Mouse (Mus musculus): ENCODE results near the gene Map2k1.
"Not testable (repeated sequence)": the region's sequence is repeated elsewhere in the genome, so short reads cannot be mapped to it uniquely, and the experiment has no call there.

The Map2k1 gene

GRCm38 (mm10) chr9:64253021-64253904 is at the start of gene Map2k1:
Gene Map2k1, minus strand, starts transcription at chr9:64253631.
- in situ Hi-C loops (cut with MboI), result no loop called here

- in situ Hi-C loops (cut with MboI), result not testable (repeated sequence)
These were observed 49.7 kb upstream of the Map2k1 start for GRCm38 (mm10) chr9:64303086-64303485.

GRCm38 (mm10) chr9:64282404-64282987 is 29.1 kb upstream of the Map2k1 start:
- in situ Hi-C loops (cut with MboI), result no loop called here

- in situ Hi-C loops (cut with MboI), result no loop called here
These were observed 28.3 kb upstream of the Map2k1 start for GRCm38 (mm10) chr9:64281781-64282178.

- in situ Hi-C loops (cut with MboI), result no loop called here
These were observed 27.8 kb upstream of the Map2k1 start, which contains the start of gene Tipin for GRCm38 (mm10) chr9:64281105-64281780. Gene Tipin, plus strand, starts transcription at chr9:64281581.

GRCm38 (mm10) chr9:64278665-64279310 is 25.4 kb upstream of the Map2k1 start:
- in situ Hi-C loops (cut with MboI), result no loop called here

GRCm38 (mm10) chr9:64277706-64278105 is 24.3 kb upstream of the Map2k1 start:
- in situ Hi-C loops (cut with MboI), result no loop called here

GRCm38 (mm10) chr9:64274919-64275318 is 21.5 kb upstream of the Map2k1 start:
- in situ Hi-C loops (cut with MboI), result no loop called here

GRCm38 (mm10) chr9:64274291-64274690 is 20.9 kb upstream of the Map2k1 start:
- in situ Hi-C loops (cut with MboI), result no loop called here

- in situ Hi-C loops (cut with MboI), result no loop called here
These were observed 20.3 kb upstream of the Map2k1 start for GRCm38 (mm10) chr9:64273757-64274156.

- in situ Hi-C loops (cut with MboI), result no loop called here
These were observed 19.2 kb upstream of the Map2k1 start for GRCm38 (mm10) chr9:64272611-64273010.

- in situ Hi-C loops (cut with MboI), result no loop called here
These were observed 17.8 kb upstream of the Map2k1 start for GRCm38 (mm10) chr9:64271249-64271648.

- in situ Hi-C loops (cut with MboI), result not testable (repeated sequence)
These were observed 15.4 kb upstream of the Map2k1 start for GRCm38 (mm10) chr9:64268836-64269235.

GRCm38 (mm10) chr9:64268196-64268595 is 14.8 kb upstream of the Map2k1 start:
- in situ Hi-C loops (cut with MboI), result no loop called here

- in situ Hi-C loops (cut with MboI), result no loop called here
These were observed 13.8 kb upstream of the Map2k1 start for GRCm38 (mm10) chr9:64267231-64267630.

GRCm38 (mm10) chr9:64264813-64265212 is 11.4 kb upstream of the Map2k1 start:
- in situ Hi-C loops (cut with MboI), result no loop called here

GRCm38 (mm10) chr9:64261023-64261422 is 7.6 kb upstream of the Map2k1 start:
- in situ Hi-C loops (cut with MboI), result no loop called here

- in situ Hi-C loops (cut with MboI), result loop anchor here (5.0 kb wide), 1 partner anchor 78 kb away; no protein-coding TSS in a partner anchor
These were observed 6.5 kb upstream of the Map2k1 start for GRCm38 (mm10) chr9:64259906-64260305.

- in situ Hi-C loops (cut with MboI), result loop anchor here (5.0 kb wide), 1 partner anchor 74 kb away; no protein-coding TSS in a partner anchor
These were observed 2.8 kb upstream of the Map2k1 start for GRCm38 (mm10) chr9:64256204-64256603.

- in situ Hi-C loops (cut with MboI), result loop anchor here (5.0 kb wide), 1 partner anchor 73 kb away; no protein-coding TSS in a partner anchor
These were observed 2.0 kb upstream of the Map2k1 start for GRCm38 (mm10) chr9:64255422-64255821.

GRCm38 (mm10) chr9:64252591-64253020 is 825 bp downstream of the Map2k1 start:
- in situ Hi-C loops (cut with MboI), result no loop called here

Data from mature B cell (primary cell).